Mouse (Mus musculus) left cerebral cortex, postnatal 14 days (tissue): Measurements from ENCODE around the gene Ak3. TPM values are rescaled to one million over a fixed set of nuclear protein-coding genes. Genes with fewer than 3 reads are reported as not detected.
"Not testable (repeated sequence)": the region's sequence is repeated elsewhere in the genome, so short reads cannot be mapped to it uniquely, and the experiment has no call there.

Experiments used
- DNase-seq, 2 experiments: peaks; one replicate each; pipeline ENCODE4 v3.0.0; 2021 to 2022; ENCODE audit warnings: low spot score in 2 of 2, mixed read lengths in 1 of 2
- intact Hi-C: fragments of 180-260 bp; cut with DNase I; formaldehyde crosslinking; loops from one replicate; pipeline ENCODE4 v1.15.1; 2025
- total RNA-seq, 2 experiments: library from RNA; stranded (reverse); gene quantifications; 2 replicates each; pipeline ENCODE4 v1.2.3; 2021

The Ak3 gene
- total RNA-seq, 2 experiments from 2014 or later: 52.3 to 53.2 TPM

GRCm38 (mm10) chr19:29011355-29011990 is 36.3 kb downstream of the Ak3 start:
- intact Hi-C loops: no loop called here
- no peak for DNase-seq

GRCm38 (mm10) chr19:29009046-29009445 is 38.7 kb downstream of the Ak3 start:
- DNase-seq: no peak
- intact Hi-C loops: no loop called here

GRCm38 (mm10) chr19:29008069-29008706 is 39.6 kb downstream of the Ak3 start:
- intact Hi-C loops: no loop called here
- no peak for DNase-seq

GRCm38 (mm10) chr19:29000321-29000720 is 47.4 kb downstream of the Ak3 start:
- intact Hi-C loops, DNase-seq: not testable (repeated sequence)

GRCm38 (mm10) chr19:28997976-28998630 is 49.7 kb downstream of the Ak3 start:
- no peak for DNase-seq
- intact Hi-C loops: loop anchor here (10.0 kb wide), 1 partner anchor 357 kb away; no protein-coding TSS in a partner anchor

GRCm38 (mm10) chr19:28995366-28995765 is 52.4 kb downstream of the Ak3 start:
- intact Hi-C loops: loop anchor here (10.0 kb wide), 1 partner anchor 359 kb away; no protein-coding TSS in a partner anchor
- no peak for DNase-seq

GRCm38 (mm10) chr19:28994870-28995269 is 52.9 kb downstream of the Ak3 start:
- intact Hi-C loops: loop anchor here (5.0 to 10.0 kb wide), 2 partner anchors 52 to 360 kb away; partner anchors contain the start of gene Ak3
- DNase-seq: peak; percentile 47 to 65

- intact Hi-C loops: loop anchor here (5.0 to 10.0 kb wide), 2 partner anchors 56 to 363 kb away; partner anchors contain the start of gene Ak3
- DNase-seq: no peak
These were observed 56.4 kb downstream of the Ak3 start for GRCm38 (mm10) chr19:28991391-28991790.

- peak; percentile 36 to 75 for DNase-seq
- intact Hi-C loops: loop anchor here (5.0 to 10.0 kb wide), 2 partner anchors 57 to 364 kb away; partner anchors contain the start of gene Ak3
These were observed 57.1 kb downstream of the Ak3 start for GRCm38 (mm10) chr19:28990590-28991221.

GRCm38 (mm10) chr19:28990194-28990589 is 57.6 kb downstream of the Ak3 start, which contains the start of gene Cdc37l1:
Gene Cdc37l1, plus strand, starts transcription at chr19:28990352.
- intact Hi-C loops: loop anchor here (5.0 to 10.0 kb wide), 2 partner anchors 57 to 365 kb away; partner anchors contain the start of gene Ak3
- peak; percentile 96 for DNase-seq

GRCm38 (mm10) chr19:28989515-28989914 is 58.2 kb downstream of the Ak3 start:
- no peak for DNase-seq
- intact Hi-C loops: no loop called here

- no peak for DNase-seq
- intact Hi-C loops: no loop called here
These were observed 65.1 kb downstream of the Ak3 start for GRCm38 (mm10) chr19:28982617-28983016.

GRCm38 (mm10) chr19:28974862-28975611 is 72.7 kb downstream of the Ak3 start:
- DNase-seq: peak; percentile 62 to 83
- intact Hi-C loops: no loop called here

Other genes starting within 250 kb of the Ak3 start
- gene Slc1a1, start 212.9 kb downstream of the Ak3 start, total RNA-seq: 100 to 1,000 TPM; 107 to 115 TPM
- gene Plpp6, start 84.0 kb downstream of the Ak3 start, total RNA-seq: 10 to 100 TPM; 43.9 to 44.5 TPM
- 1 to 10 TPM; 4.7 to 6.7 TPM for gene 4430402I18Rik, start 80.2 kb downstream of the Ak3 start, total RNA-seq
- gene Cdc37l1, start 57.6 kb downstream of the Ak3 start, total RNA-seq: 10 to 100 TPM; 81.8 to 83.5 TPM
- 10 to 100 TPM; 12.7 to 15.6 TPM for gene Rcl1, start 53.4 kb upstream of the Ak3 start, total RNA-seq
- gene Jak2, start 203.9 kb upstream of the Ak3 start, total RNA-seq: 10 to 100 TPM; 24.1 to 27.8 TPM